Mouse (Mus musculus) megakaryocyte, embryonic 14.5 days (primary cell): ENCODE results near the gene Fam107b. TPM values are rescaled to one million over a fixed set of nuclear protein-coding genes. Genes with fewer than 3 reads are reported as not detected.

Experiments used
- H3K27me3 ChIP-seq: replicated peaks from 2 replicates; pipeline ENCODE3; 2012; ENCODE audit warnings: inconsistent platforms
- H3K36me3 ChIP-seq: replicated peaks from 2 replicates; pipeline ENCODE3; 2012; ENCODE audit warnings: low read length, inconsistent platforms, mixed read lengths
- H3K4me1 ChIP-seq: 2 replicates; pipeline ENCODE4 v1.6.1; 2012; ENCODE audit warnings: inconsistent platforms
- H3K4me3 ChIP-seq: replicated peaks from 2 replicates; pipeline ENCODE3; 2012; ENCODE audit warnings: moderate library complexity, mild to moderate bottlenecking, inconsistent platforms
- H3K9me3 ChIP-seq: 2 replicates; pipeline ENCODE4 v1.6.1; 2012; ENCODE audit warnings: inconsistent platforms
- FLI1 ChIP-seq: IDR thresholded peaks from 2 replicates; pipeline ENCODE4 v1.6.1; 2012; ENCODE audit warnings: low read length, inconsistent platforms, mixed read lengths
- GATA1 ChIP-seq: IDR thresholded peaks from 3 replicates; pipeline ENCODE4 v1.6.1; 2012; ENCODE audit warnings: mixed read lengths, low read length, inconsistent platforms, borderline replicate concordance
- polyA plus RNA-seq: library from polyadenylated mRNA; stranded (reverse); fragments of >175 nt; gene quantifications from 2 replicates; pipeline ENCODE4 v1.2.3, GENCODE M21; 2012; ENCODE audit warnings: low replicate concordance; ENCODE audit not compliant: insufficient read depth

The Fam107b gene
- polyA plus RNA-seq, 1 experiment = 43.9 TPM

- H3K4me3 ChIP-seq = no peak overlapping the region
These were observed 62.8 kb downstream of the Fam107b start for GRCm38 (mm10) chr2:3633137-3633536.

GRCm38 (mm10) chr2:3636771-3637170 lies 66.5 kb downstream of the Fam107b start:
- Histone ChIP-seq H3K36me3 (no peaks in the 10 kb centered on the region), H3K9me3 (peaks cover 9% of the 10 kb centered on the region), H3K4me3 (no peak overlapping the region), H3K4me1 (peaks cover 10% of the 10 kb centered on the region), H3K27me3 (no peaks in the 10 kb centered on the region)
- TF ChIP-seq GATA1 (no peak), FLI1 (no peak)

More at GRCm38 (mm10) chr2:3633137-3633536, 62.8 kb downstream of the Fam107b start:
- TF ChIP-seq FLI1 = no peak
- no peak for TF ChIP-seq GATA1
- Histone ChIP-seq H3K27me3 (no peaks in the 10 kb centered on the region), H3K4me1 (peaks cover 3% of the 10 kb centered on the region; the same call in 1 of the 2 replicates), H3K9me3 (peaks cover 9% of the 10 kb centered on the region), H3K36me3 (no peaks in the 10 kb centered on the region)

- Histone ChIP-seq H3K27me3 (no peaks in the 10 kb centered on the region), H3K4me1 (peaks cover 14% of the 10 kb centered on the region), H3K4me3 (peak overlapping the region; percentile 8), H3K36me3 (no peaks in the 10 kb centered on the region), H3K9me3 (no peaks in the 10 kb centered on the region)
- TF ChIP-seq FLI1 (no peak), GATA1 (no peak)
These were observed 70.9 kb downstream of the Fam107b start for GRCm38 (mm10) chr2:3641001-3641770.

GRCm38 (mm10) chr2:3642949-3643348 lies 72.7 kb downstream of the Fam107b start:
- Histone ChIP-seq H3K4me1 (peaks cover 16% of the 10 kb centered on the region), H3K27me3 (no peaks in the 10 kb centered on the region)
- TF ChIP-seq FLI1 (no peak), GATA1 (no peak)

GRCm38 (mm10) chr2:3645741-3646140 lies 75.5 kb downstream of the Fam107b start:
- TF ChIP-seq FLI1 = no peak
- TF ChIP-seq GATA1 = no peak
- Histone ChIP-seq H3K4me1 (peaks cover 12% of the 10 kb centered on the region), H3K36me3 (no peaks in the 10 kb centered on the region), H3K4me3 (no peak overlapping the region), H3K9me3 (no peaks in the 10 kb centered on the region), H3K27me3 (no peaks in the 10 kb centered on the region)

More at GRCm38 (mm10) chr2:3642949-3643348, 72.7 kb downstream of the Fam107b start:
- Histone ChIP-seq H3K36me3 (no peaks in the 10 kb centered on the region), H3K9me3 (no peaks in the 10 kb centered on the region), H3K4me3 (no peak overlapping the region)

GRCm38 (mm10) chr2:3649171-3649570 lies 78.9 kb downstream of the Fam107b start:
- Histone ChIP-seq H3K9me3 (no peaks in the 10 kb centered on the region), H3K27me3 (no peaks in the 10 kb centered on the region), H3K4me3 (no peak overlapping the region), H3K4me1 (peaks cover 3% of the 10 kb centered on the region), H3K36me3 (no peaks in the 10 kb centered on the region)
- TF ChIP-seq GATA1 (no peak), FLI1 (no peak)

- H3K27me3 ChIP-seq = no peaks in the 10 kb centered on the region
- H3K4me1 ChIP-seq = peaks cover 52% of the 10 kb centered on the region
- no peaks in the 10 kb centered on the region for H3K9me3 ChIP-seq
- H3K36me3 ChIP-seq = no peaks in the 10 kb centered on the region
- TF ChIP-seq GATA1 = no peak
- H3K4me3 ChIP-seq = no peak overlapping the region
These were observed 84.3 kb downstream of the Fam107b start for GRCm38 (mm10) chr2:3654606-3655005.

- no peak overlapping the region for H3K4me3 ChIP-seq
- H3K36me3 ChIP-seq = no peaks in the 10 kb centered on the region
- no peaks in the 10 kb centered on the region for H3K27me3 ChIP-seq
- no peaks in the 10 kb centered on the region for H3K9me3 ChIP-seq
- H3K4me1 ChIP-seq = peaks cover 63% of the 10 kb centered on the region
- TF ChIP-seq FLI1 (no peak), GATA1 (no peak)
These were observed 85.8 kb downstream of the Fam107b start for GRCm38 (mm10) chr2:3656091-3656490.

GRCm38 (mm10) chr2:3656834-3657233 lies 86.5 kb downstream of the Fam107b start:
- no peak overlapping the region for H3K4me3 ChIP-seq
- no peak for TF ChIP-seq FLI1
- no peak for TF ChIP-seq GATA1
- no peaks in the 10 kb centered on the region for H3K36me3 ChIP-seq
- H3K27me3 ChIP-seq = no peaks in the 10 kb centered on the region
- H3K4me1 ChIP-seq = peaks cover 63% of the 10 kb centered on the region
- H3K9me3 ChIP-seq = no peaks in the 10 kb centered on the region

- Histone ChIP-seq H3K4me3 (peak overlapping the region; percentile 62), H3K4me1 (peaks cover 63% of the 10 kb centered on the region), H3K36me3 (peaks cover 5% of the 10 kb centered on the region), H3K9me3 (peaks cover 3% of the 10 kb centered on the region; the same call in 1 of the 2 replicates), H3K27me3 (no peaks in the 10 kb centered on the region)
- no peak for TF ChIP-seq GATA1
- no peak for TF ChIP-seq FLI1
These were observed 87.1 kb downstream of the Fam107b start for GRCm38 (mm10) chr2:3657376-3657775.
